Comparison of ENCODE assay signal across 9 mouse cellular contexts in genomic region chr9:15541735-15542354, GRCm38 (mm10). TPM values are rescaled to one million over a fixed set of nuclear protein-coding genes. Genes with fewer than 3 reads are reported as not detected.
DNase-seq lines count a peak whose midpoint lies in the region; ATAC-seq and TF ChIP-seq lines count a peak whose summit lies in the region.
"Had no signal": no experiment of that assay in that cellular context is flagged by ENCODE, and none has a peak within 500 bp of the region (broad histone marks: within the 10 kb centered on the region; RNA-seq: fewer than 3 reads in every experiment).

No protein-coding gene starts in this region.

- no peak for DNase-seq in testis, postnatal 10 days (ENCODE audit: low spot score)
- peak; percentile 63 for DNase-seq in yolk sac, embryonic 10.5 days (ENCODE audit: low spot score)
- no peak for DNase-seq in layer of hippocampus, postnatal 25 days (ENCODE audit: extremely low spot score in 1 of 2, low spot score in 1 of 2)
- DNase-seq in cerebellum, postnatal 4 days (ENCODE audit: low spot score in 2 of 2) = no peak

- no peak overlapping the region for H3K9ac ChIP-seq in liver, embryonic 12.5 days

- H3K36me3 ChIP-seq in testis, adult 2 months (ENCODE audit: control insufficient read depth, insufficient read depth, low read length) = no peaks in the 10 kb centered on the region
- peaks cover 18% of the 10 kb centered on the region for H3K36me3 ChIP-seq in liver, embryonic 12.5 days

- H3K9me3 ChIP-seq in liver, embryonic 12.5 days (replicated peaks) = no peaks in the 10 kb centered on the region

- H3K27me3 ChIP-seq in testis, adult 2 months (ENCODE audit: control insufficient read depth, insufficient read depth, low read length) = no peaks in the 10 kb centered on the region
- H3K27me3 ChIP-seq in liver, embryonic 12.5 days (replicated peaks) = no peaks in the 10 kb centered on the region

- peak overlapping the region; percentile 83 for H3K4me3 ChIP-seq in testis, adult 2 months (ENCODE audit: control insufficient read depth, low read depth, low read length)
- no peak overlapping the region for H3K4me3 ChIP-seq in liver, embryonic 12.5 days
- H3K4me3 ChIP-seq: erythroblast, embryonic 14.5 days; layer of hippocampus, adult 2 months had no signal

- WGBS in liver, embryonic 12.5 days (ENCODE audit: insufficient replicate concordance) = 22% methylated on average over 5 of the region's 5 CpGs

- no peak overlapping the region for H3K4me2 ChIP-seq in liver, embryonic 12.5 days

- TF ChIP-seq POLR2A in testis, adult 2 months (IDR thresholded peaks at IDR 0.05; ENCODE audit: control insufficient read depth, low read depth, low read length) = no peak

- peaks cover 5% of the 10 kb centered on the region for H3K4me1 ChIP-seq in testis, adult 2 months (ENCODE audit: control insufficient read depth, insufficient read depth, low read length)
- peaks cover 28% of the 10 kb centered on the region for H3K4me1 ChIP-seq in liver, embryonic 12.5 days

- TF ChIP-seq CTCF in testis, adult 2 months (IDR thresholded peaks at IDR 0.05; ENCODE audit: control insufficient read depth, insufficient read depth, insufficient replicate concordance, low read depth, low read length) = no peak

- H3K27ac ChIP-seq in testis, adult 2 months (ENCODE audit: control insufficient read depth, insufficient read depth, low read depth, low read length) = no peak overlapping the region
- H3K27ac ChIP-seq in liver, embryonic 12.5 days = peak overlapping the region; percentile 65
- H3K27ac ChIP-seq: layer of hippocampus, adult 2 months had no signal

- peak; percentile 76 for ATAC-seq in common myeloid progenitor, adult 5-6 weeks (replicated peaks; ENCODE audit: low read depth, poor library complexity, severe bottlenecking)
- peak; percentile 68 for ATAC-seq in liver, embryonic 12.5 days

RNA-seq across cellular contexts. Expression of gene Smco4, which starts 48.6 kb away (rescaled TPM):
- 37.9 and 47.2 TPM in 2 replicates for polyA plus RNA-seq in testis, adult 2 months (2012; rRNA removed)
- total RNA-seq in common myeloid progenitor, adult 5-6 weeks (2017) = 5.3 and 8.4 TPM in 2 replicates
- 1.1 and 1.6 TPM in 2 replicates for polyA plus RNA-seq in liver, embryonic 12.5 days (2016; fragmentation: Nextera tagmentation; extraction: Ambion mirVana)
- 1 to 10 TPM; 7.9 to 8.7 TPM for total RNA-seq in layer of hippocampus, postnatal 25 days (2021)
